Mouse (Mus musculus) megakaryocyte, embryonic 14.5 days (primary cell): ENCODE measurements around the gene Twistnb. TPM values are rescaled to one million over a fixed set of nuclear protein-coding genes. Genes with fewer than 3 reads are reported as not detected.

ENCODE experiments used
- H3K27me3 ChIP-seq: replicated peaks from 2 replicates; pipeline ENCODE3; 2012; ENCODE audit warnings: inconsistent platforms
- H3K36me3 ChIP-seq: replicated peaks from 2 replicates; pipeline ENCODE3; 2012; ENCODE audit warnings: low read length, inconsistent platforms, mixed read lengths
- H3K4me1 ChIP-seq: 2 replicates; pipeline ENCODE4 v1.6.1; 2012; ENCODE audit warnings: inconsistent platforms
- H3K4me3 ChIP-seq: replicated peaks from 2 replicates; pipeline ENCODE3; 2012; ENCODE audit warnings: moderate library complexity, mild to moderate bottlenecking, inconsistent platforms
- H3K9me3 ChIP-seq: 2 replicates; pipeline ENCODE4 v1.6.1; 2012; ENCODE audit warnings: inconsistent platforms
- FLI1 ChIP-seq: IDR thresholded peaks from 2 replicates; pipeline ENCODE4 v1.6.1; 2012; ENCODE audit warnings: low read length, inconsistent platforms, mixed read lengths
- GATA1 ChIP-seq: IDR thresholded peaks from 3 replicates; pipeline ENCODE4 v1.6.1; 2012; ENCODE audit warnings: mixed read lengths, low read length, inconsistent platforms, borderline replicate concordance
- polyA plus RNA-seq: library from polyadenylated mRNA; stranded (reverse); fragments of >175 nt; gene quantifications from 2 replicates; pipeline ENCODE4 v1.2.3, GENCODE M21; 2012; ENCODE audit warnings: low replicate concordance; ENCODE audit not compliant: insufficient read depth

Gene Twistnb
- polyA plus RNA-seq, 1 experiment, result 2.2 TPM

DNA sequence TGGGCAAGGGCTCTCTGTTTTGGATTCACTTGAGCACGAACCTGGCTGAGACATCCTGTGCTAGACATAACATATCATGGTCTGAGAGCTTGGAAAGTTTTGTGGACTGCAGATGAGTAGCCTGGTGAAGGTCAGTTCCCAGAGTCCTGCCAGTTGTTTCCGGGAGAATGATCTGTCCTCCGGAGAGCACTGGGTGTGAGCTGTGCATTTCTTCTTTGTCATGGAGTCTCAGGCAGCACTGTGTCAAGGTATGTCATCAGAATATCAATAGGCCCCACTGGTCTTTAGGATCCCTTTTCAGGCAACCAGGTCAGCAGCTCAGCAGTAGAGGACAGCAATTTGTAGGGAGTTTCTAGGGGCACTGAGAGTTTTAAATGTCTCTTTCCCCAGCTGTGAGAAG lies 2.1 kb upstream of the Twistnb start:
- peaks cover 28% of the 10 kb centered on the region for H3K4me1 ChIP-seq
- H3K9me3 ChIP-seq, result no peaks in the 10 kb centered on the region
- no peak overlapping the region for H3K4me3 ChIP-seq
- TF ChIP-seq GATA1 (no peak), FLI1 (no peak)
- H3K27me3 ChIP-seq, result peaks cover 13% of the 10 kb centered on the region
- no peaks in the 10 kb centered on the region for H3K36me3 ChIP-seq

DNA sequence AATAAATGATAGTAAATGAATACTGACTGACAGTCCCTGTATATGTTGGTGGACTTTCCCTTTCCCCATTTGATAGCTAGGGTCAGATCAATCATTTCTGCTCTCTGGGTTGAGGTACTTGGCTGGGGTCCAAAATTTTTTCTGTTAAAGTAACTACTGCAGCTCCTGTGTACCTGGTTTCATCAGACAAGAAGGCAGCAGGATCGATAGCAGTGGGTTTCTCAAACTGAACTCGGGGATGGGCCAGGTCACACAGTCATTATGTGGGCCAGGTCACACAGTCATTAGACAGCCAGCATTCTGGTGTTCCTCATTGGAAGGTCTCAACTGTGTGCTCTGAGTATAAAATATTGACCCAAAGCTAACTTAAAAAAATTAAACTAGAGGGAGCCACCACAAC lies 1.7 kb upstream of the Twistnb start:
- Histone ChIP-seq H3K4me3 (no peak overlapping the region), H3K9me3 (no peaks in the 10 kb centered on the region), H3K4me1 (peaks cover 30% of the 10 kb centered on the region), H3K36me3 (no peaks in the 10 kb centered on the region), H3K27me3 (peaks cover 13% of the 10 kb centered on the region)
- no peak for TF ChIP-seq FLI1
- no peak for TF ChIP-seq GATA1

DNA sequence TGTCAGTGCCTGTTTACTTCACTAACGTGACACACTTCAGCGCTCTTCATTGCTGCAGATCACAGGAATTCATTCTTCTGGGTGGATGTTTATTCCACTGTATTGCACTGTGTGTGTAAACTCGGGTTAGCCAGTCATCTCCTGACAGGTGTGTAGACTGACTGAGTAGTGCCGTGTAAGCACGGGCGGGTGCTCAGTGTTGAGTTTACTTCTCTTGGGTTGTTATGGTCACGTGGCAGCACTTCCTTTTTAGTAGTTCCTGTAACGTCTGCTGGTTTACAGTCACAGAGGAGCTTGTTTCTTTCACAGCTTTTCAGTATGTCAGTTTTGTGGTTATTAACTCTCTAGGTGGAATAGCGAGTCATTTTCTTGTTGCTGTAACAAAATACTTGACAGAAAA lies 4.4 kb downstream of the Twistnb start:
- no peaks in the 10 kb centered on the region for H3K9me3 ChIP-seq
- peak overlapping the region; percentile 86 for H3K4me3 ChIP-seq
- H3K36me3 ChIP-seq, result peaks cover 31% of the 10 kb centered on the region
- no peaks in the 10 kb centered on the region for H3K27me3 ChIP-seq
- no peak for TF ChIP-seq GATA1
- no peak for TF ChIP-seq FLI1
- H3K4me1 ChIP-seq, result peaks cover 28% of the 10 kb centered on the region

DNA sequence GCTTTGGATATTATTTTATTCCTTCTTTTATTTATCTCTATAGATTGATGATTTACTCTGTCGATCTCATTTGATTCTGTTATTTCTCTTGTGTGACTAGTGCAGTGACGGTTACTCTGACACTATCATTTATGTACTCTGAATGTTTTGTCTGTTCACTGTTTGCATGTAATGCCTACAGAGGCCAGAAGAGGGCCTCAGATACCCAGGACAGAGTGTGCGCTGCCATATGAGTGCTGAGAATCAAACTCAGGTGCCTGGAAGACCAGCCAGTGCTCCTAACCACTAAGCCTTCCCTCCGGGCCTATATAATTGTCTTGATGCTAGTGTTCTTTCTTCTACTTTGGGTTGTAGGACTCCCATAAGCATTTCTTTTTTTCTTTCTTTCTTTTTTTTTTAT lies 5.3 kb downstream of the Twistnb start:
- TF ChIP-seq GATA1 (no peak), FLI1 (no peak)
- Histone ChIP-seq H3K4me3 (no peak overlapping the region), H3K4me1 (peaks cover 28% of the 10 kb centered on the region), H3K27me3 (no peaks in the 10 kb centered on the region), H3K36me3 (peaks cover 35% of the 10 kb centered on the region), H3K9me3 (no peaks in the 10 kb centered on the region)

DNA sequence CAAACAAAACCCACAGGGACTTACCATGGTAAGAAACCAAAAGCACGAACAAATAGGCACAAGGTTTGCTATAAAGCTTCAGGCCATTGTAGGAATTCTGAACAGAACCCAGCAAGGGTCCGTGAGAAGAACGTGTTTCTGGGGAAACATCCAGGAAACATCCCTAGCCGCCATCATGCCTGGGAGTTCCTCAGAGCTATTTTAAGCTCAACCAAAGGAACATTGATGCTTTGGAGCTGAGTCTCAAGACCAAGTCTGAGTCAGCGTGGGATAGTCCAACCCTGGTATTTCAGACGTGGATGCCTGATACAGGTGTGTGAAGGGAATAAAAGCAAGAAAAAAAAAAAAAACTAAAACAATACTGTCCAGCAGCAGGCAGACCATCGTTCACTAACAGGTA lies 26.0 kb downstream of the Twistnb start:
- TF ChIP-seq GATA1 (no peak), FLI1 (no peak)
- peaks cover 3% of the 10 kb centered on the region; the same call in 1 of the 2 replicates for H3K4me1 ChIP-seq
- no peaks in the 10 kb centered on the region for H3K27me3 ChIP-seq
- H3K4me3 ChIP-seq, result no peak overlapping the region
- H3K36me3 ChIP-seq, result no peaks in the 10 kb centered on the region
- H3K9me3 ChIP-seq, result peaks cover 9% of the 10 kb centered on the region; the same call in 1 of the 2 replicates

DNA sequence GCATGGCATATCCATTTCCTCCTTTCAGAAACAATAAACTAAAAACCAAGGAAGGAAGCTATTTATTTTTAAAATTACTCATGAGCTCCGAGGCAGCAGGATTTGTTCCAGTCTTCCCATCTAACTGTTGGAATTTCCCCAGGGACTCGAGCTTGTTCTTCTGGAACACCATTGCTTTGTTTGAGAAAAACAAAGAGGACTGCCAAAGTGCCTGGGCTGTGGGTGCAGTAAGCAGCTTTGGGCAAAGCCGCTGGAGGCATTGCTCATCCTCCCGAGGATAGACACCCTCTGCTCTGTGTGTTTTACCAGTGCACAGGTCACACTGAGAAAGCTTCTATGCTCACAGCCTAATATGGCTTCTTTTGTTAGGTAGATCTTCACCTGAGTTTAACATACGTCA lies 26.8 kb downstream of the Twistnb start:
- peaks cover 9% of the 10 kb centered on the region; the same call in 1 of the 2 replicates for H3K9me3 ChIP-seq
- H3K4me1 ChIP-seq, result peaks cover 3% of the 10 kb centered on the region; the same call in 1 of the 2 replicates
- no peak for TF ChIP-seq GATA1
- TF ChIP-seq FLI1, result no peak
- no peaks in the 10 kb centered on the region for H3K27me3 ChIP-seq
- no peak overlapping the region for H3K4me3 ChIP-seq
- no peaks in the 10 kb centered on the region for H3K36me3 ChIP-seq

DNA sequence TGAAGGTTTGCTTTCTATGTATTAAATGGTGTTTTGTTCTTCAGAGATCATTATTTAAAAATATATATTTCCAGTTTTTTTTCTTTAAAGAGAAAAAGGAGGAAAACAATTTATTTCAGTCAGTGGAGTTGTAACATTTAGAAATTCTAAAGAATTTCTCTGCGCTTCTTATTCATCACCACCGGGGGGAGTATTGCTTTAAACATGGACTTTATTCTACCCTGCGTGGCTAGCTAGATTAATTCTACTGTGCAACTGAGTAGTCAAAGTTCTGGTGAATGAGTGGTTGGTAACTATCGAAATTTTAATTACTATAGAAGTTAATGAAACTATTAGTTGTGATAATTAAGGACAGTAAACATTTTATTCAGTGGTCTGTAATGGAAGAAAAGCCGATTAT lies 51.5 kb downstream of the Twistnb start:
- H3K9me3 ChIP-seq, result no peaks in the 10 kb centered on the region
- no peaks in the 10 kb centered on the region for H3K36me3 ChIP-seq
- H3K27me3 ChIP-seq, result no peaks in the 10 kb centered on the region
- H3K4me1 ChIP-seq, result no peaks in the 10 kb centered on the region
- no peak for TF ChIP-seq GATA1
- no peak for TF ChIP-seq FLI1
- H3K4me3 ChIP-seq, result no peak overlapping the region

DNA sequence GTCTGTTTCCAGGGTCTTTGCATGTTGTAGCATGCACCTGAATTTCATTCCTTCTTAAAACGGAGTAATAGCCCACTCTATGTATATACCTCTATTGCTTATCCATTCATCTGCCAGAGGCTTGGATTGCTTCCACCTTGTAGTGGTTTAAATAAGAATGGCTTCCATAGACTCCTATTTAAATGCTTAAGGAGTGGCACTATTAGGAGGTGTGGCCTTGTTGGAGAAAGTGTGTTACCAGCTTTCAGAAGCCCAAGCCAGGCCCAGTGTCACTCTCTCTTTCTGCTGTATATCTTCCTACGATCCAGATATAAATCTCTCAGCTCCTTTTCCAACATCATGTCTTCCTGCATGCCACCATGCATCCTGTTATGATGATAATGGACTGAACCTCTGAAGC lies 53.5 kb downstream of the Twistnb start:
- no peak overlapping the region for H3K4me3 ChIP-seq
- TF ChIP-seq GATA1 (no peak), FLI1 (no peak)
- H3K9me3 ChIP-seq, result no peaks in the 10 kb centered on the region
- no peaks in the 10 kb centered on the region for H3K27me3 ChIP-seq
- no peaks in the 10 kb centered on the region for H3K36me3 ChIP-seq
- no peaks in the 10 kb centered on the region for H3K4me1 ChIP-seq

Other genes starting within 250 kb of the Twistnb start
- gene Efcab10, start 34.8 kb upstream of the Twistnb start, polyA plus RNA-seq, result not detected in 2 replicates